Mouse (Mus musculus) neutrophil, adult 83 days (primary cell): ENCODE measurements around the gene Adgrd1. TPM values are rescaled to one million over a fixed set of nuclear protein-coding genes. Genes with fewer than 3 reads are reported as not detected.

Source experiments
- total RNA-seq, 2 experiments: library from RNA; stranded (reverse); gene quantifications; one replicate each; pipeline ENCODE4 v1.2.4; 2023

The Adgrd1 gene
- total RNA-seq = under 1 TPM; 0.50 to 0.51 TPM

DNA sequence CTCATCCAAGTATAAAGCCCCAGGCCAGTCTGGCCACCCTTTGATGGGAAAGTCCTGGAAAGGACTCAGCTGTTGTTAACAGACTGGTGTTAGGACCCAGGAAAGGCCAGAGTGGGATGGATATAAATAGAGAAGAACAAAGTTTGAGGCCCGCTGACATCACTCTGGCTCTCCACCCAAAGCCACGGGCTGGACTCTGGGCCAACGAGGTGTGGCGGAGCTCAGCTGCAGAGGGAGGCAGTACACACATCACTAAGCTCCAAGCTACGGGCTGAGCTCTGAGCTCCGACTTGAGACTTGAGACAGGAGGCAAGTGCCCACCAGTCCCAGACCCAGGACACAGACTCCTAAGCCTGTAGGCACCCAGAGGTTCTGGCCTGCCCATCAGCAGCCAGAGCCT is at the start of gene Adgrd1:
Gene Adgrd1, plus strand, starts transcription at position 240 of the 400 bp plus-strand sequence.

Other genes with a start within 250 kb of the Adgrd1 start
- not detected for gene Rimbp2, start 143.3 kb upstream of the Adgrd1 start, total RNA-seq
- 10 to 100 TPM; 46.4 to 46.5 TPM for gene Stx2, start 88.2 kb upstream of the Adgrd1 start, total RNA-seq
- gene Ran, start 76.7 kb upstream of the Adgrd1 start, total RNA-seq = 100 to 1,000 TPM; 110 to 137 TPM